Mouse (Mus musculus) kidney, adult 2 months (tissue): ENCODE data around the gene Heatr3.

Source experiments
- CTCF ChIP-seq: fragments of 200-500 bp; conservative IDR thresholded peaks from 2 replicates; pipeline ENCODE4 v1.5.1; 2011; ENCODE audit warnings: low read depth, mild to moderate bottlenecking, control low read depth, low read length, moderate library complexity, mixed read lengths; ENCODE audit not compliant: insufficient read depth, insufficient read length
- POLR2A ChIP-seq: fragments of 200-500 bp; IDR thresholded peaks from one replicate; pipeline ENCODE4 v1.6.1; 2011; ENCODE audit warnings: low read depth, low read length, control low read depth

DNA sequence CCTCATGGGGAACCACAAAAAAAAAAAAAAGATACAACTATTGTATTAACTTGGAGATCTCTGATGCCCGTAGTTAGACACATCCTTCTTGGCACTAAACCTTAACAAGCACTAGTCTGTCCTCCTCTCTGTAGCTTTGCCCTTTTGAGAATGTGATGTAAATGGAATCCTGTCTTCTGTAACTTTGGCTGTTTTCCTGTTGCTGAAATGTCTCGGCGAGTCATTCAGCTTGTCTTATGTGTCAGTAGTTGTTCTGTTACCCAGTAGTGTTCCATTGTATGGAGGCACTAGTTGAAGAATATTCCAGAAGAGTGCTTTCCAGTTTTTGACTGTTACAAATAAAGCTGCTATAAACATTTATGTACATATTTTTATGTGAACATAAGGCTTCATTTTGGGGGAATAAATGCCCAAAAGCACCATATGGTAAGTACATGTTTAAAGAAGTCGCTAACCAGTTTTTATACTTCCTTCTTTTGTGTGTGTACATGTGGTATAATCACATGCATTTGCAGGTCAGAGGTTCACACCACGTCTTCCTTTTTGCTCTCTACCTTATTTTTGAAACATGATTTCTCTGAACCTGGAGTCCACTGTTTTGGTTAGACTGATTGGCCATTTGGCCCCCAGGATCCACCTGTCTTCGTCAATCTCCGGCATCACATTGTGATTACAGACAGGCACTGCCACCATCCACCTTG lies 69.6 kb downstream of the Heatr3 start:
- TF ChIP-seq CTCF (no peak), POLR2A (no peak)
